Mouse (Mus musculus) frontal cortex, postnatal 14 days (tissue): ENCODE results near the gene Rbm18.

Experiments
- DNase-seq, 2 experiments: peaks; one replicate each; pipeline ENCODE4 v3.0.0; 2022; ENCODE audit warnings: low spot score in 2 of 2

Gene Rbm18

DNA sequence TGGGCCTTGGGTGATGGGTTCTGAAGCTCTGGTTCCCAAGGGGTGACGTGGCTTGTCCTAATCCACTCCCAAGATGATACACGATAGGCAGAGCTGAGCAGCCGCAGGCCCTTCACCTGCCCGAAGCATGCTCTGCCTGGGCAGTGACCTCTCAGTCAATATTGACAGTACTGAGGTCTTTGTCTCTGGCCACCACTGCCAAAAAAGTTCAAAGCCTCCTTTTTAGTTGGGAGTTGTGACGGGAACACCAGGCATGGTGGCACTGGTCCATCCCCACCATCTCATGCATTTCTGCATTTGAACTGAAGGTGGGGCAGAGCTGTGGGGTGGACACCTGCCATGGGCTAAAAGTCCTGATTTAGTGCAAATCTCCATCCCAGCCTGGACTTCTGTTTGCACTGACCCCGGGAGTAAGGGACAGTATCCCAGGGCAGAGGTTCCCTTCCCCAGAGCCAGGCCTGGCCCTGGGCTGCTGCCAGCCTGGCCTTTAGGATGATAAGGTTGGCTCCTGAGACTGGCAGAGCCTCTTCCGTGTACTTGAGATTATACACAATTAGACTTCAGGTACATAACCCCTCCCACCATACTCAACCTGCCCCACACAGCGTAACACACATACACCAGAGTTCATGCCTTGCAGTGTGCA lies 64.8 kb downstream of the Rbm18 start:
- no peak for DNase-seq

DNA sequence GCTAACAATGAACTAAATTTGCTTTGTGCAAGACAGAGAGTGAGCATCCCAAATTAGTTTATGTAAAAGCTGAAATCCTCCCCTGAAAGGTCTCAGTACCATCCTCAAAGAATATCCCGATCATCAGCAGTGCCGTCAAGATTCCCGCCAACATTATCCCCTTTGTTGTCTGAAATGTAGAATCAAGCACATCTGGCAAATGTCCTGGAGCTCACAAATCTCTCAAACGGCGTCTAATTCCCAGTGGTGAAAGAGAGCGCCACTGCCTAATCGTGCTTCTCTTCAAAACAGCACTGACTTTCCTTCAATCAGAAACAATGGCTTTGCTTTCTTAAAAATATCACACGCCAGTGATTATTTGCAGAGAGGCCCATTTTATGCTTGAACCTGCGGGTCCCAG lies 69.4 kb downstream of the Rbm18 start:
- no peak for DNase-seq
